ENCODE assay signal across 20 mouse cellular contexts in the genomic region with DNA sequence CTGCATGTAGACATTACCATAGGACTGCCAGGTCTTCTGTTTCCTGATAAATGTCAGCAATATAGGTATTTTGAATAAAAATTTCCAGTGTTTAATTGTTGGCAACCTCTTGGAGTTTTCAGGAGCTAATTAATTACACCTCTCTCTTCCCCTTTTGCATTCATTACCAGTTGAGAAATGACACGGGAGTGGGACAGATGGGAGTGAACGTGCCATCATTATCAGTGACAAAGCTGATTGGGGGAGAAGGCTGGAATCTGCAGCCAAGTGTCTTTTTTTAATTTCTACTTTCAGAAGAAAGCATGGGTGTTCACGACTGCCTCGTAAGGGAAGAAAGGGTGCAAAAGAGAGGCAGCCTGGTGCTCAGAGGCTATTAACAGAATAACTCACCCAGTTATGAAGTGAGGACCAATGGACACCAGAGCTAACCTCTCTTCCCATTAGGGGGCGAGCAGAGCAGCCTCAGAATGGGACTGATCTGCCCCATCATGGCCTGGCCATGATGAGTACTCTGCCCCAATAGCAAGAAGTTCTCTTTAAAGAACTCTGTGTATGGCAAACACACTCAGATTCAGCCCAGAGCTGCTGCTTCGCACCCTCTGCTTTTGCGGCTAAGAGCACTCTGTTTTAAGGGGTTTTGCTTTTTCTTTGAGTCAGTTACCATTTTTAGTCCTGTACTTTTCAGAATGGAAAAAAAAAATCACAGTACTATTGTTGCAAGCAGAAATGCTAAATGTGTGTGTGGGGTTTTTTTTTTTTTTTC.
"Had no signal": no experiment of that assay in that cellular context is flagged by ENCODE, and none has a peak within 500 bp of the region (broad histone marks: within the 10 kb centered on the region; RNA-seq: fewer than 3 reads in every experiment).

No protein-coding gene starts in this region.

- H3K36me3 ChIP-seq: limb, embryonic 12.5 days; limb, embryonic 15.5 days; lung, embryonic 15.5 days; midbrain, embryonic 15.5 days; neural tube, embryonic 12.5 days had no signal

- H3K27me3 ChIP-seq: limb, embryonic 12.5 days; limb, embryonic 15.5 days; lung, embryonic 15.5 days; midbrain, embryonic 15.5 days; neural tube, embryonic 12.5 days had no signal

- H3K9me3 ChIP-seq: limb, embryonic 12.5 days; limb, embryonic 15.5 days; lung, embryonic 15.5 days; midbrain, embryonic 15.5 days; neural tube, embryonic 12.5 days had no signal

- H3K27ac ChIP-seq: limb, embryonic 12.5 days; limb, embryonic 15.5 days; liver, embryonic 14.5 days; lung, embryonic 15.5 days; midbrain, embryonic 15.5 days; neural tube, embryonic 12.5 days had no signal

- DNase-seq: kidney, adult 9 months; kidney, postnatal 14 days; kidney, postnatal 4 days; left cerebral cortex, postnatal 4 days; liver, postnatal 0 days; lung, postnatal 10 days; lung, postnatal 4 days; right cerebral cortex, adult 18-20 months; right cerebral cortex, postnatal 14 days; right cerebral cortex, postnatal 4 days; thymus, adult 18-20 months; thymus, postnatal 36 days had no signal

- H3K4me3 ChIP-seq: limb, embryonic 12.5 days; limb, embryonic 15.5 days; lung, embryonic 15.5 days; midbrain, embryonic 15.5 days; neural tube, embryonic 12.5 days had no signal

- H3K4me1 ChIP-seq: limb, embryonic 12.5 days; limb, embryonic 15.5 days; lung, embryonic 15.5 days; midbrain, embryonic 15.5 days; neural tube, embryonic 12.5 days had no signal

- ATAC-seq: liver, postnatal 0 days; midbrain, embryonic 15.5 days had no signal

- H3K4me2 ChIP-seq: limb, embryonic 12.5 days; limb, embryonic 15.5 days; liver, embryonic 11.5 days; lung, embryonic 15.5 days; midbrain, embryonic 11.5 days; midbrain, embryonic 15.5 days; neural tube, embryonic 12.5 days had no signal

- H3K9ac ChIP-seq: limb, embryonic 12.5 days; limb, embryonic 15.5 days; liver, embryonic 14.5 days; liver, postnatal 0 days; lung, embryonic 15.5 days; midbrain, embryonic 15.5 days; neural tube, embryonic 12.5 days had no signal
